Mouse (Mus musculus) C2C12 (cell line): ENCODE results near the gene Spocd1. TPM values are rescaled to one million over a fixed set of nuclear protein-coding genes. Genes with fewer than 3 reads are reported as not detected.

Source experiments
- H3K27me3 ChIP-seq: one replicate; pipeline ENCODE4 v1.6.1; 2011; ENCODE audit not compliant: control insufficient read depth, insufficient read depth, insufficient read length
- H3K36me3 ChIP-seq: one replicate; pipeline ENCODE4 v1.6.1; 2011; ENCODE audit not compliant: control insufficient read depth, insufficient read depth
- H3K4me3 ChIP-seq: one replicate; pipeline ENCODE4 v1.5.1; 2011; ENCODE audit warnings: mild to moderate bottlenecking, control low read depth; ENCODE audit not compliant: poor library complexity, insufficient read depth, severe bottlenecking
- H3K79me2 ChIP-seq: one replicate; pipeline ENCODE4 v1.6.1; 2011; ENCODE audit not compliant: control insufficient read depth, insufficient read depth
- H3K79me3 ChIP-seq: one replicate; pipeline ENCODE4 v1.6.1; 2011; ENCODE audit warnings: low read depth, control low read depth
- H3ac ChIP-seq: one replicate; pipeline ENCODE3; 2011; ENCODE audit warnings: low read depth; ENCODE audit not compliant: control insufficient read depth, insufficient read length
- CEBPB ChIP-seq: IDR thresholded peaks from one replicate; pipeline ENCODE4 v1.6.1; 2011; ENCODE audit warnings: low read depth, mild to moderate bottlenecking, control low read depth, moderate library complexity
- CTCF ChIP-seq: IDR thresholded peaks from one replicate; pipeline ENCODE4 v1.5.1; 2011; ENCODE audit not compliant: control insufficient read depth, insufficient read depth, insufficient read length
- FOSL1 ChIP-seq: IDR thresholded peaks from one replicate; pipeline ENCODE4 v1.8.0; 2011; ENCODE audit warnings: mild to moderate bottlenecking, low read length; ENCODE audit not compliant: poor library complexity, insufficient read depth, severe bottlenecking
- MAX ChIP-seq: IDR thresholded peaks from one replicate; pipeline ENCODE4 v1.6.1; 2011; ENCODE audit warnings: mild to moderate bottlenecking, control low read depth
- MYOD1 ChIP-seq: IDR thresholded peaks from one replicate; pipeline ENCODE4 v1.6.1; 2011; ENCODE audit warnings: low read depth; ENCODE audit not compliant: control insufficient read depth, insufficient read length
- MYOG ChIP-seq: IDR thresholded peaks from one replicate; pipeline ENCODE4 v1.6.1; 2011; ENCODE audit not compliant: control insufficient read depth, insufficient read length; ENCODE audit errors: extremely low read depth
- USF1 ChIP-seq: IDR thresholded peaks from one replicate; pipeline ENCODE4 v1.6.1; 2011; ENCODE audit warnings: low read depth, mild to moderate bottlenecking, control low read depth, moderate library complexity
- polyA plus RNA-seq: library from polyadenylated mRNA; unstranded; fragments of >200 nt; fragmentation: generic; extraction: Trizol; gene quantifications from one replicate; pipeline ENCODE4 v1.2.1, GENCODE M21; 2012; ENCODE audit warnings: missing spikeins

Gene Spocd1
- polyA plus RNA-seq, 1 experiment: 0.02 TPM

GRCm38 (mm10) chr4:129934177-129934855, 5.3 kb downstream of the Spocd1 start:
- Histone ChIP-seq H3K4me3 (no peak overlapping the region), H3K79me2 (no peaks in the 10 kb centered on the region), H3K79me3 (no peaks in the 10 kb centered on the region), H3ac (no peak overlapping the region), H3K36me3 (no peaks in the 10 kb centered on the region), H3K27me3 (peaks cover 20% of the 10 kb centered on the region)
- TF ChIP-seq CTCF: no peak

GRCm38 (mm10) chr4:129951359-129951821, 22.3 kb downstream of the Spocd1 start:
- no peaks in the 10 kb centered on the region for H3K79me3 ChIP-seq
- H3K79me2 ChIP-seq: no peaks in the 10 kb centered on the region
- no peaks in the 10 kb centered on the region for H3K36me3 ChIP-seq
- peak; percentile 74 for TF ChIP-seq CEBPB
- no peak for TF ChIP-seq MYOD1
- H3K27me3 ChIP-seq: peaks cover 8% of the 10 kb centered on the region
- H3ac ChIP-seq: no peak overlapping the region
- H3K4me3 ChIP-seq: no peak overlapping the region

GRCm38 (mm10) chr4:129952241-129952810, 23.3 kb downstream of the Spocd1 start:
- Histone ChIP-seq H3K79me2 (no peaks in the 10 kb centered on the region), H3ac (no peak overlapping the region), H3K79me3 (no peaks in the 10 kb centered on the region), H3K4me3 (no peak overlapping the region), H3K27me3 (peaks cover 12% of the 10 kb centered on the region), H3K36me3 (no peaks in the 10 kb centered on the region)
- no peak for TF ChIP-seq CTCF
- TF ChIP-seq USF1: no peak
- no peak for TF ChIP-seq MAX
- no peak for TF ChIP-seq MYOD1
- TF ChIP-seq FOSL1: no peak
- TF ChIP-seq CEBPB: no peak
- TF ChIP-seq MYOG: no peak

- no peaks in the 10 kb centered on the region for H3K36me3 ChIP-seq
- H3ac ChIP-seq: no peak overlapping the region
- H3K79me2 ChIP-seq: no peaks in the 10 kb centered on the region
- H3K27me3 ChIP-seq: peaks cover 9% of the 10 kb centered on the region
- no peaks in the 10 kb centered on the region for H3K79me3 ChIP-seq
- TF ChIP-seq MAX (no peak), USF1 (no peak), CEBPB (no peak), MYOD1 (no peak), CTCF (no peak), FOSL1 (no peak), MYOG (no peak)
- H3K4me3 ChIP-seq: no peak overlapping the region
Measured at GRCm38 (mm10) chr4:129954527-129954926, 25.5 kb downstream of the Spocd1 start.

- peak overlapping the region; percentile 33 for H3ac ChIP-seq
- H3K36me3 ChIP-seq: no peaks in the 10 kb centered on the region
- H3K79me3 ChIP-seq: no peaks in the 10 kb centered on the region
- no peaks in the 10 kb centered on the region for H3K79me2 ChIP-seq
- TF ChIP-seq MYOG (no peak), MYOD1 (no peak), USF1 (no peak), CEBPB (no peak), FOSL1 (no peak), MAX (no peak), CTCF (no peak)
- peaks cover 19% of the 10 kb centered on the region for H3K27me3 ChIP-seq
- no peak overlapping the region for H3K4me3 ChIP-seq
Measured at GRCm38 (mm10) chr4:129960180-129960944, 31.3 kb downstream of the Spocd1 start.

- peaks cover 30% of the 10 kb centered on the region for H3K27me3 ChIP-seq
- H3ac ChIP-seq: no peak overlapping the region
- no peaks in the 10 kb centered on the region for H3K36me3 ChIP-seq
- H3K4me3 ChIP-seq: no peak overlapping the region
- no peak for TF ChIP-seq MYOD1
- H3K79me2 ChIP-seq: no peaks in the 10 kb centered on the region
- no peaks in the 10 kb centered on the region for H3K79me3 ChIP-seq
Measured at GRCm38 (mm10) chr4:129965294-129965693, 36.2 kb downstream of the Spocd1 start.
